Mouse (Mus musculus) T-helper 2 cell (primary cell): ENCODE measurements at regions not wholly inside any gene's neighbourhood (a gene's known extent, or its start where the extent isn't known, plus 50 kb on each side); places are given as distances from the start of the nearest gene placed in this dataset.
"Not testable (repeated sequence)": the region's sequence is repeated elsewhere in the genome, so short reads cannot be mapped to it uniquely, and the experiment has no call there.

Source experiments
- in situ Hi-C: fragments of 300-600 bp; cut with MboI, MseI; formaldehyde crosslinking; loops from one replicate; pipeline ENCODE4 v1.15.1; 2025; ENCODE audit warnings: high pct_unique_total_duplicates

DNA sequence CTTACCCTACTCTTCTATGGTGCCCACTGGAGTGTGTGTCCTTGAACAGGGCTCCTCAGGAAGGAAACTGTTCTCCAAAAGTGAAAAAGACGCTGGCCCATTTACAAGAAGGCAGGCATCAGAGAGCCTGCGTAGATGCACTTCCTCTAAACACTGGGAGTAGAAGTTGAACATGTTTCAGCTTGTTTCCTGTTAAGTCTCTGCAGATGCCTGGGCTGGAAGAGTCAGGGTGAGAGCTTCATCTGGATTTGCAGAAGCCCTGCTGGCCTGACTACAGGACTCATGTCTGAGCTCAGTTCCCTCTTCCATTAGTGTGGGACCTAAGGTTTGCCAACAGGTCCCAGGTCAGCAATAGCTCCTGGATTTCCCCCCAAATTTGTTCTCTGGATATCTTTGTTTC lies 54.7 kb upstream of the Nlrp1b start:
- in situ Hi-C loops: no loop called here

DNA sequence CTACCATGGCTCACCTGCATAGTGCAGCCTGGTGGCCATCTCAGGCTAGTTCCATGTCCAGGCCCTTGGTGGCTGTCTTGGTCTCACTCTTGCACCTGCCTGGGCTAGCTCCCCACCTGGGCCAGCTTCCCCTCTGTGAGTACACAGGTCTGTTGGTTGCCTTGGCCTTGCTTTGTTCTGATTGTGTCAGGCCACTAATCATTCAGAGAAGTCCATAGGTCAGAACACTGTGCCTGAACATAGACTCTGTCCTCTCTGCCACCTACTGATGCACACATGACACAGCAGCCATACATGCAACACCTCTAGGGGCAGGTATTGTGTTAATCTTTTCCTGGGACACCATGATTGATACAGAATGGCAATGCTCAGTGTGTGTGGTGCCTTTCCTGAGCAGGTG lies 57.7 kb upstream of the Nlrp1b start:
- in situ Hi-C loops: not testable (repeated sequence)

DNA sequence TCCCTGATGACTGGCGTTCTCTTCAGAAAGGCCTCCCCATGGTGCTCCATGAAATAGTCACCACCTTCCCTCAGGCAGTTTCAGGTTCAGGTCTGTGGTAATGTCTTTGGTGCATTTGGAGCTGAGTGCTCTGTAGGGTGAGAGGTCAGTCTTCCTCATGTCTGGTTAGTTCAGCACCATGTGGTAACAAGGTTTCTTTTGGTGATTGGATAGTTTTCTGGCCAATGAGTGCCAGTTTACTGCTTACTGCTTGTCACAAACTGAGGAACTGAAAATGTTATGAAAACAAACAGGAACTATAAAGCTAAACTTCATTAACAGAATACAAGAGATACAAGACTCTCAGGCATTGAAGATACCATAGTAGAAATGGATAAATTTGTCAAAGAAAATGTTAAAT lies 59.0 kb upstream of the Nlrp1b start:
- in situ Hi-C loops: no loop called here

DNA sequence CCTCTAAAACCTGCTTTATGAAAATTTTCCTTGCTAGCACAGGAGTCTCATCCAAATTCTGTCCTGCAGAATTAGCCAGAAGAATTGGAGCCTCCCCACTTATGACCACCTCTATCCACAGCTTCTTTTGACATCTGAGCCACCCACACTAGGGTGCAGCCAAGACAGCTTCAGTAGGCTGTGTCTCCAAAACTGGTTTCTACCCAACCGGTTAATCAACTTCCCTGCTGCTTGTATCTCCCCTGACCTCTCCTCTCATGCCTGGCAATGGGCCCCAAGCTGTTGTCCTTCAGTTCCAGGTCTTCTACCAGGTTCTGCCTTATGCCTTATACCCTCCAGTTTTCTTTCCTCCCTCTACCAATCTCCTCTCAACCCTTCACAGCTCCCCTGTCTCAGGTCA lies 68.9 kb upstream of the Nlrp1b start:
- in situ Hi-C loops: no loop called here

DNA sequence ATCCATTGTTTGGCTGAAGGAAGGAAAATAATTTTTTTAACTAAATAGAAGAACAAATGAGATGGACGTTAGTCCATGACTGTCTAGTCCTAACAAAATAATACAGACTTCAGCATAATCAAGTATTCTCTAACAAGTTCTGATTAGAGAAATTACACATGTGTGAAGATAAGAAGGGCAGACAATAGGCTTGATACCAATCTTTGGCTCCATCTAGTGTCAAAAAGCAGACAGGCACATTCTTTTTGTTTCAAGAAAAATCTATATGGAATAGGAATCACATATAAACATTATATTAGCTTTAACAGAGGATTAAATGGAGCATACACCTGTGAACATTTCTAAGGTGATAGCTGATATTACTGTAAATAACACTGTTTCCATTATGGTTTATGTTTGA lies 92.9 kb upstream of the Nlrp1b start:
- in situ Hi-C loops: no loop called here

DNA sequence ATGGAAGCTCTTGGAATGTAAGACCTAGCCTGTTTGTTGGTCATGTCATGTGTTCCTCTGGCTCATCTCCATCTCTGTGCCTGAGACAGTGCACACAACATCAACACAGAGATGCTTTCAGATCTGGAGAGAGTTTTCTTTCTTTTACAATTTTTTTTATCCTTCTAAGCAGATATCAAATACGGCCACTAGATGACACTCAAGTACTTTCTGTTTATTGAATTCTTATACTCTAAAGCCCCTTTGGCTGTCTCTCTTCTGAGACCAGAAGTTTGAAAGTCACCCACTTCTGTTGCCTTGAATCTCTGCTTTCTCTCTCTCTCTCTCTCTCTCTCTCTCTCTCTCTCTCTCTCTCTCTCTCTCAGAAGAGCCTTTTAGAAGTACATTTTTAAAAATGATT lies 106.9 kb upstream of the Nlrp1b start:
- in situ Hi-C loops: loop anchor here (10.0 kb wide), 1 partner anchor 697 kb away; the partner anchor contains the start of gene Aipl1

DNA sequence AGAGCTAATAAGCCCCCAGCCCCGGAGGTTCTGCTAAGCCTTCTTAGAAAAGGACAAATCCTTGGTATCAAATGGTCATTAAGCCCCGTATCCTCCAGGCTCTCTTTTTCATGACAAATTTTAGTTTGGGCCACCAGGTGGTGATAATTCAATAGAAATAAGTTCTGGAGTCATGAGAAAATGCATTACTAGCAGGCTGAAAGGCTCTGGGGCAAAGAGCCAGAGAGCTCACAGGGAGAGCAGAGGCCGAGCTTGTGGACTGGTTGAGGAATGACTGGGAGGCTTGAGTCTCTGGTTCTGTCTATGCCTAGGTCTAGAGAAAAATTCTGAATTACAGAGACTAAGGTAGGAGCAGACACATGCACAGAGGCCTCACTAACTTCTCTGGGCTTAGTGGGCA lies 115.5 kb upstream of the Nlrp1b start:
- in situ Hi-C loops: loop anchor here (10.0 kb wide), 1 partner anchor 101 kb away; no protein-coding TSS in a partner anchor

DNA sequence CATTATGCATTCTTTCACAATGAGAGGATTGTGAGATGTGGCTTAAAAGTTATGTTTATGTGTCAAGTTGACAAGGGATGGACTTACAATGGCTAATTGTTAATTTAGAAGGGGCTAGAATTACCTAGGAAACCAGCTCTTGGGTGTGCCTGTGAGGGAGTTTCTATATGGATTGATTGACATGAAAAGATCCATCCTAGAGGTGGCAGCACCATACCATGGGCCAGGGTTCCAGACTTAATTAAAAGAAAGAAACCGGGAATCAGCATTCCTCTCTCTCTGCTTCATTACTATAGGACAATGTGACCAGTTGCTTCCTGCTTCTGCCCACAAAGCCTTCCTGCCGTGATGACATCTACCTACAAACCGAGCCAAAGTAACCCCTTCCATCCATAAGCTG lies 126.6 kb upstream of the Nlrp1b start:
- in situ Hi-C loops: no loop called here

DNA sequence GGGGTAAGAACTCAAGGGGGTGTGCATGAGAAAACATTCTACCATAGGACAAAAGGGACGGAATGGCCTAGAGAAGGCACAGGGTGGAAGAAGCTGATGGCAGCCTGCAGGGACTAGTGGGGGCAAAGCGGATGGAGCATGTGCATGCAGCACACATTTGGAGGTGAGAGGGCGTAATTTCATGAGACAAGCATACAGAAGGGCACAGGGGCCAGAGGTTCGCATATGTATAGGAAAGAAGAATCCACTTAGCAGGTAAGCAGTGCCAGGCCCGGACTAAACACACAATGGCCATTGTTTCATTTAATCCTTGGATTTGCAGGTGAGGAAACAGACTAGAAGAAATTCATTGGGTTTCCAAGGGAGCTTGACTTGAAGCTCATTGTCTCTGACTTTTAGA lies 130.3 kb upstream of the Nlrp1b start:
- in situ Hi-C loops: no loop called here

DNA sequence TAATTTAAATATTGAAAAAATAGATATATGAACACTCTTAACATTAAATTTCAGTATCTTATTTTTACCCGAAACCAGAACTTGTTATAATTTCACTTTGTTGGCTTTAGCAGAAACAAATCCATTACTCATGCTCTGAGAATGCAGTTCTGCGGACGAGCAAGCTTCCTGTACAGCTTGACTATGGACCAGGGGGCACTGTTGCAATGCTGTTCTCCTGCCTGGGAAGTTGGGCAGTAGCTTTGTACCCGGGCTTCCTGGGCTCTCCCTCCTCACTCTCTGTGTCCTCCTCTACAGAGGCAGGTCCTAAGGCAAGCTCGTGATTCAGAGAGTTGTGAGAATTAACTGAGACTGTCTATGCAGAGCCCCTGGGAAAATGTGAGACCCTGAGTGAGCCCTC lies 141.3 kb upstream of the Nlrp1b start:
- in situ Hi-C loops: no loop called here

DNA sequence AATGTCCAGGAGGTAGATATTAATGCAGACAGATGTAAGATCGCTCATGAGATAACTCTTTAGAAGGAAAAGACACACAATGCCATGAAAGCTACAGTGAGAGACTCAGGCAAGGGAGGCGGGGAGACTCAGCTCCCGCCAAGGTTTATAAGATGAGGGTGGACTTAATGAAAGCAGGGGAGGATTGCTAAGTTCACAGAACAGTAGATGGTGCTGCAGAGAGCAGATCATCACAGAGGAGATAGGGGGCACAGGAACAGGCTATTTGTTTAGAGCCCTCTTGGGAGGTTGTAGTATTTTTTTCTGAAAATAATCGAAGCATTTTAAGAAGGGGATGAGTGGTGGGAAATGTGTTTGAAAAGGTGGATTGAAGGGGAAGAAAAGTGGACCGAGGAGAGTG lies 144.6 kb upstream of the Nlrp1b start:
- in situ Hi-C loops: no loop called here

DNA sequence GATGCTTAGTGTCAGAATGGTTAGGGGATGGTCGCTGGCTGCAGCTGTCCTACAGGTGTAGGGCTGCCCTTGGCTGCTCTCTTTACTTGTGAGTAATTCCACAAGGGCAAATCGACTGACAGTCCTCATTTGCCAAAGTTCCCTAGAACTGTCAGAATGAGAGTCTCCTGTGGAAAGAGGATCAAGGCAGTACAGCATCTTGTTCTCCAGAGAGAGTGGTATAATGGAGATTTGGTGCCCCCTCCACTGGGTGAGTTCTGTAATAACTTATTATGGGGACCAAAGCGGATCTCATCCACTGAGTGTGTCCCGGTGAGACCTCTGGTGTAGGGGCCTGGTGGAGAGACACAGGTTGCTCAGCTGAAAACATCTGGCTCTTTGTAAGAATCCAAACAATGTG lies 157.9 kb upstream of the Nlrp1b start:
- in situ Hi-C loops: no loop called here

DNA sequence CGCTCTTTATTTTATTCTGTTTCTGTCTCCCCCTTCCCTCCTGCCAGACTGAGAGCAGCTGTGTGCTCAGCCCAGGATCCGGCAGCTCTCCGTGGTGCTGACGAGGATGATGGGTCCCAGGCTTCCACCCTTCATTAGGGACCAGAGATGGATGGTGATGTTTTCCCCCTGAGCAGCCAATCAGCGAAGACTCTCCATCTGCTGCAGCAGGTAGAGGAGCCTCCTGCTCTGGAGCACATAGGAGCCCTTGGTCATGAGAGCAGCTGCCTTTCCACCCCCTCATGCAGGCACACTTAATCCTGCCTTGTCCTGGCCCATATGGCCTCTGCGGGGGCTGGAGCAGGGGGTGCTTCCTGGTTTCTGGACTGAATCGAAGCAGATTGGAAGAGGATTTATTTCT lies 159.1 kb upstream of the Nlrp1b start:
- in situ Hi-C loops: no loop called here

DNA sequence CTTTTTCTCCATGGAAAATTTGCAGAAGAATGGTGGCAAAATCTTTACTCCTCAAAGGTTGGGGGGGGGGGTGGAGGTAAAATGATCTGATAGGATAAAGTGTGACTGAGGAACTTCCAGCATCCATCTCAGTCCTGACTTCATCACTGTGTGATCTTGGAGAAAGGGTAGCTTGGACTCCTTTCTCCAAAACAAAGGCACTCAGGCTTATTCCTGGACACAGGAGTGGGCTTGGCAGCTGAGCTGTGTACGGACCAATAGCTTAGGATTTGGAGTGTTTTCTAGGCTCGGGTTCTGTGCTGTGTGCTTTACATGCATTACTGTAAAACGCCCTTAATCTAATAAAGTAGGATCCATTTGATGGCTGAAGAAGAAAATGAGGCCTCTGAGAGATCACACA lies 159.6 kb upstream of the Nlrp1b start:
- in situ Hi-C loops: no loop called here

DNA sequence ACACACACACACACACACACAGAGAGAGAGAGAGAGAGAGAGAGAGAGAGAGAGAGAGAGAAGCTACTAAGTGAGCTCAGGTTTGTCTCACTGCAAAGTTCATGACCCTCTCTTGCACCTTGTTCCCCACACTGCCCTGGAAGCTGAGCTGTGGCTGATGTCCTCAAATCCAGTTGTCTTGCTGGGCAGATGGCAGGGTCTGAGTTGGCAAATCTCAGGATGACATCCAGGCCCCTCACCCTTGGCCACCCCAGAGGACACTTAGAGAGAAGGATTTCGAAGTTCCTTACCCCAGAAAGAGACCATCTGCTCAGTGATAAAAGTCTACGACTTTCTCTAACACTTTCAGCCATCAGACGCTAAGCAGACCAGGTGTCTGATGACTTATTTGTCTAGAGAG lies 160.1 kb upstream of the Nlrp1b start:
- in situ Hi-C loops: no loop called here

DNA sequence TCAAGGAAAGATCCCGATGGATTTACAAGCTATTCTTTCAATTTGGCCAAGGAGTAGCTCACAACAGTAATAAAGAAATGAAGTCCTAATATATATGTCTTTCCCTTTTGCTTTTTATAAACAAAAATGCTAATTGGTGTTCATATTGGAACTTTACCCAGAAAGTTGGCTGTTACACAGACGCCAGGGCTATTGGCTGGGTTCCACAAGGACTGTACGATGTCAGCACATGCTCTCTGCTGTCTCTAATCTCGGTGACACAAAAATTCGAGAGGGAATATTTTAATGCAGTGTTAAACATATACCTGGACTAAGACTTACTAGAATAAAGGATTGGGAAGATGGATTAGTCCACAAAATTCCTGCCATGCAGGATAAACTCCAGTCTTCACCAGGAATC lies 162.9 kb upstream of the Nlrp1b start:
- in situ Hi-C loops: no loop called here

DNA sequence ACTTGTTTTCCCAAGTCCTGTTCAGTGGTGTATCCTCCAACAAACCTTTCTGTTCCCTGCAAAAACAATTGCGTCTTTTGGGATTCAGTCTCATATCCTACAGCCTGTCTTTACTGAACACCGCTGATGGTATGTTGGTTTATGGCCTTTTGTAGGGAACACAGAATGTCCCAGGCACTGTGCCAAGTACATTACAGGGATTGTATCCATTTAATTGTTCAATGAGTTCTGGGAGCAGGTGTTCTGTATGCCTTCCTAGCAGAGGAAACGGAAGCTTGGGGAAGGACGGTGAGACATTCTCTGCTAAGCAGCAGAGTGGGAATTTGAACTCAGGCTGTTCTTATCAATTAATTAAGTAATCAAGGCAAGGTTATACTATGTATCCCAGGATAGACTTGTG lies 164.5 kb upstream of the Nlrp1b start:
- in situ Hi-C loops: no loop called here

DNA sequence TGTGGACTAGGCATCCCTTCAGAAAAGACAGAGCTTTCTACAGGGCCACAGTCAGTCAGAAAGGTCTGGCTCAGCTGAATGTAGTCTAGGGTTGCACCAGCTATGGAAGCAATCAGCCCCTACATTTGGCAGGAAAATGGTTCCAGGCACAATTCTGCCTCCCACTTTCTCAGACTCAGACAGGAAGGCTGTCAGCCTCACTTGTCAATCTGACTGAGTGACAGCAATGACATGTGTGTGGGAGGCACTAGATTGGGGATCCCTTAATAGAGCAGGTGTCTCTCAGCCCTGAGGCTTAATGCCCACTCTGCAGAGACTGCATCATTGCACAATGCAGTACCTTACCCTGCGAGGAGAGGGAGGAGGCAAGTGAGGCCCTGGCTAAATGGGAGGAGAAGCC lies 165.1 kb upstream of the Nlrp1b start:
- in situ Hi-C loops: no loop called here

DNA sequence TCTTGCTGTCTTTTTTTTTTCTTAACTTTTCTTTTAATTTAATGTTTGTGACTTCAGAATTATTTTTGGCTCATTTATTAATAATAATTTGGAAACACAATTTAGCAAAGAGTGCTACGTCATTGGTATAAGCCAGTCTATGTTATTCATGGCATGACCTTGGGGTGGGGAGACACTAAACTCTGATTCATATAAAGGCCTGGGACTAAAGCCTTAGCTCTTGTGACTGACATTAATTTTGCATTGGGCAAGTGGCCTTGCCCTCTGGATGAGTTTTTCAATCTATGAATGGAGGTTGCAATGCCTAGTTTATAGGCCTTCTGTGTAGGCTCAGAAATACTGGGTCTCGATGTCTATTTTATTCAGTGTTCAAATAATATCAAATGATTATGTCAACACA lies 169.8 kb upstream of the Nlrp1b start:
- in situ Hi-C loops: no loop called here

DNA sequence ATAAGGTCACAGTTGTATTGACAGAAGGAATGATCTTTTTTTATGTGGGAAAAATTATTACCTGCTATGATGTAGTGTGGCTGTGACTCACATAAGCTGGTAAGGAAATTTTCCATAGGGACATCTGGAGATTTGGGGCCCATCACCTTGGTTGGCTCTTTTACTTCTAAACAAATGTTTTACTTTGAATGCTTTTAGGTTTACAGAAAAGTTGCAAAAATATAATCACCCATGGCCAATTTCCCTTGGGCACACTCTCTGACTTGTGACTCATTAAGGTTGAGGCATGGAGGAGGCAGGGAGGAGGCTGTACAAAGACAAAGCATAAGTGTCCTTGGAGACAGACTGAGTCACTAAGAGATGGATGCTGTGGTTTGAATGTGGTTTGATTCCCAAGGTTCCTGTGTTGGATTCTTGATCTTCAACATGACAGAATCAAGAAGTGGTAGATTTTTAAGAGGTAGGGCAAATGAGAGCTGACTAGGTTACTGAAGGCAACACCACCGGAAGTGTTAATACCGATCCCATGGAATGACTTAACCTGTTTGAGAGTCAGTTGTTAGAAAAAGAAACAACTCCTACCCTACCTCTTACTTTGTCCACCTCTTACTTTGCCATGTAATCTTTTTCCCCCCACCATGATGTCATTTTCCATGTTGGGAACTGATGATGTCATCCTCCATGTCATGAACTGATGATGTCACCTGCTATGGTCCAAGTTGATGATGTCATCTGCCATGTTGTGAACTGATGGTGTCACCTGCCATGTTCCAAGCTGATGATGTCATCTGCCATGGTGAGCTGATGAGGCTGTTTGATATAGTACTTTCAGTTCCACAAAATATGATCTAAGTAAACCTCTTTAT lies 171.1 kb upstream of the Nlrp1b start:
- in situ Hi-C loops: no loop called here

DNA sequence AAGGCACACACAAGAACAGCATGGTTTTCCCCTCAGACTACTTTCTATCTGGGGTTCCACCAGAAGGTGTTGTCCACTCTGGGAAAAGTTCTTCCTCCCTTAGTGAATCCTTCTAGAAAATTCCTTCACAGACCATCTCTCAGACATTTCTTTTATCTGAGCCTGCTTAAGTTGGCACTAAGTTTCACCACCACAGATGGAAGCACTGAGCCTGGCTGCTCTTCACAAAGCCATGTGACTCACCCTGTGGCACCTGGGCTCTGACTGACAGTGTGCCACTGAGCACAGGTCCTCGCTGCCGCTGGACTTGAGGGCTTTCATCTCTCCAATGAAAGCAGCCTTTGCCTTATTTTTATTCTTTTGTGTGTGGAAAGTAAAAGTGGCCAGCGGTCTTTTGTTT lies 173.8 kb upstream of the Nlrp1b start:
- in situ Hi-C loops: no loop called here

DNA sequence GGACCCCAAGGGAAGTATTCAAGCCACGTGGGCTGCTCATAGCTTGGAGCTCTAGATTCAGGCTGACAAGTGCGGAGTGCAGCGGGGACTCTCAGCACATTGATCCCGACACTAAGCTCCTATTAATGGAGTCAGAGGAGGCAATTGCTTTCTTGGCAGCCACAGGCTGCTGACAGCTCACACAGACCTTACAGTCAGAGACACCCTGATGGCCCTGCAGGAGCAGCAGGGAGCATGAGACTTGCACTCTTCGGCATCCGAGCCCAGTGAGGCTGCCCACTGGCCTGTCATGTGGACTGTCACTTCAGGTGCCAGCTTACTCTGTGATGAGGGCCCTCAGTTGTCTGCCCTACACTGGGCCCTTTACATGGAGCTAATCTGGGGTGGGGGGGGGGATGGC lies 176.5 kb upstream of the Nlrp1b start:
- in situ Hi-C loops: no loop called here

DNA sequence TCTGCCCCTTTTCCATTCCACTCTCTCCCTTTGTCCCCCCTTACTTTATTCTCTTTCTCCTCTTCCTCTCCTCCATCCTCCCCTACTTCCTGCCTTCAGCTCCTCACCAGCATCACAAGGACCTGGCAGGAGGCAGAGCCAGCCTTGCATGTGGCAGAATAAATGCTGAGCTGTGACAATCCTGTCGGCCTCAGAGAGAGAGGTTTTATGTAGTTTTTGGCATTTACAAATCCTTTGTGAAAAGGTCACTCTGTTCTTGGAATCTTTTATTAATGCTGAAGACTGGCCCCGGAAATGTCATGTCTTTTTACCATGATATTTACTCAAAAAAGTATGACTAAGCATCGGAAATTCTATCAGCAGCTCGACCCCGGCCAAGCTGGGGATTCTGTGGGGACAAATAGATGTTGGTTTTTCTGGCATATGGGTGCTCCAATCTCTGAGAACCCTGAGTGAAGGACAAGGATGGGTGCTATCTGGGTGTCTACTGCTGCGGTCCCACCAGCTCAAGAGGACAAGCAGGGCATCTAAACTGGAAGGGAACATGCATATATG lies 178.8 kb upstream of the Nlrp1b start:
- in situ Hi-C loops: no loop called here

DNA sequence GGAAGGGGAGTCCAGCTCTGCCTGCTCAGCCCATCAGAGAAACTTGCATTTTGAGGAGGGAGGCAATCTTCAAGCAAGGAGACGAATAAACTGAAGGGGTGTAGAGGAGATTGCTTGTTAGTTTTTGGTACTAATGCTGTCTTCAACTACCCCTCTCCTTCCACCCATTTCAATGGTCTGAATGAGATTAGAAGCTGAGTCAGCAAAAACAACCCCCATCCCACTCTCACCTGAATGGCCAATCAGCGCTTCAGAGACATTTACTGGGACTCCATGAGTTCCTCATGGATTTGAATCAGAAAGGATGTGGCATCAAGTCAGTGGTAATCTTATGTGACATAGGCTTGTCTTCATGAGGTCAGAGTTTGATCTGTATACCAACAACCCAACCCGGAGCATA lies 180.0 kb upstream of the Nlrp1b start:
- in situ Hi-C loops: no loop called here
